Mouse (Mus musculus) heart, postnatal 0 days (tissue): Measurements from ENCODE around the gene Comt. TPM values are rescaled to one million over a fixed set of nuclear protein-coding genes. Genes with fewer than 3 reads are reported as not detected.

Experiments
- ATAC-seq: fragments of 200-750 bp; cut with Nextera tagmentation; 2 replicates; pipeline ENCODE4 v1.8.0; 2017; ENCODE audit warnings: low read depth, moderate number of reproducible peaks, moderate library complexity; ENCODE audit not compliant: insufficient read depth
- DNase-seq: peaks from one replicate; pipeline ENCODE4 v3.0.0-alpha.2; 2016; ENCODE audit warnings: low spot score
- H3K27ac ChIP-seq: fragments of 300-500 bp; sonication (generic); 2 replicates; pipeline ENCODE4 v1.5.1; 2014; ENCODE audit warnings: low read depth, mild to moderate bottlenecking
- H3K27me3 ChIP-seq: fragments of 300-500 bp; sonication (generic); 2 replicates; pipeline ENCODE4 v1.6.1; 2014; ENCODE audit warnings: low read length, mixed read lengths; ENCODE audit not compliant: control insufficient read depth, insufficient read depth
- H3K36me3 ChIP-seq: fragments of 300-500 bp; sonication (generic); replicated peaks from 2 replicates; pipeline ENCODE4 v1.6.1; 2014; ENCODE audit warnings: low read length, mixed read lengths; ENCODE audit not compliant: control insufficient read depth, insufficient read depth
- H3K4me1 ChIP-seq: fragments of 300-500 bp; sonication (generic); 2 replicates; pipeline ENCODE4 v1.6.1; 2014; ENCODE audit warnings: antibody characterized with exemption; ENCODE audit not compliant: control insufficient read depth, insufficient read depth
- H3K4me2 ChIP-seq: fragments of 300-500 bp; sonication (generic); 2 replicates; pipeline ENCODE4 v1.6.1; 2014; ENCODE audit warnings: low read depth, mild to moderate bottlenecking, low read length, moderate library complexity
- H3K4me3 ChIP-seq: fragments of 300-500 bp; sonication (generic); 2 replicates; pipeline ENCODE4 v1.5.1; 2014; ENCODE audit warnings: low read depth, low read length
- H3K9ac ChIP-seq: fragments of 300-500 bp; sonication (generic); replicated peaks from 2 replicates; pipeline ENCODE4 v1.6.1; 2014; ENCODE audit warnings: low read depth, low read length, mixed read lengths
- H3K9me3 ChIP-seq: fragments of 300-500 bp; sonication (generic); replicated peaks from 2 replicates; pipeline ENCODE4 v1.6.1; 2016; ENCODE audit warnings: low read length; ENCODE audit not compliant: control insufficient read depth
- CTCF ChIP-seq: IDR thresholded peaks from 2 replicates; pipeline ENCODE4 v1.5.1; 2016; ENCODE audit warnings: antibody characterized with exemption, control low read depth, low read depth
- EP300 ChIP-seq: IDR thresholded peaks from 2 replicates; pipeline ENCODE4 v1.6.1; 2016; ENCODE audit warnings: antibody characterized with exemption, low read depth
- WGBS: fragments of 180-500 bp; shearing (Covaris S2); extraction: QIAGEN DNeasy Blood & Tissue Kit; methylation state at CpG from one replicate; pipeline ENCODE4 v1.1.7; 2014; 5-methylcytosine and 5-hydroxymethylcytosine counted together
- polyA plus RNA-seq: library from polyadenylated mRNA; unstranded; fragments of >200 nt; fragmentation: Nextera tagmentation; extraction: Ambion mirVana; gene quantifications from 2 replicates; pipeline ENCODE4 v1.2.1, GENCODE M21; 2015
- total RNA-seq: library from RNA; depleted of rRNA; stranded (reverse); fragments of >200 nt; gene quantifications from 2 replicates; pipeline ENCODE4 v1.2.3, GENCODE M21; 2014; ENCODE audit warnings: low replicate concordance

Comt gene
- total and polyA plus RNA-seq, 2 experiments from 2014 or later = 155 to 168 TPM

- H3K4me2 ChIP-seq = peak overlapping the region; percentile 33
- peak overlapping the region; percentile 14; the same call in 1 of the 2 replicates for H3K9ac ChIP-seq
- H3K27me3 ChIP-seq = no peaks in the 10 kb centered on the region
- H3K4me3 ChIP-seq = no peak overlapping the region
- peak overlapping the region; percentile 92 for H3K27ac ChIP-seq
- peak; percentile 81 for DNase-seq
- TF ChIP-seq CTCF (no peak), EP300 (no peak; the same call in 1 of the 2 replicates)
- ATAC-seq = peak; percentile 56
- peaks cover 28% of the 10 kb centered on the region for H3K4me1 ChIP-seq
- H3K9me3 ChIP-seq = no peaks in the 10 kb centered on the region
- peaks cover 34% of the 10 kb centered on the region for H3K36me3 ChIP-seq
- WGBS = 14% methylated on average over 11 of the region's 11 CpGs
Observed at GRCm38 (mm10) chr16:18394777-18395619, 31.7 kb downstream of the Comt start.

- Histone ChIP-seq H3K4me1 (peaks cover 30% of the 10 kb centered on the region), H3K27ac (peak overlapping the region; percentile 92), H3K27me3 (no peaks in the 10 kb centered on the region), H3K36me3 (peaks cover 25% of the 10 kb centered on the region), H3K4me2 (peak overlapping the region; percentile 97), H3K9ac (no peak overlapping the region), H3K9me3 (no peaks in the 10 kb centered on the region), H3K4me3 (peak overlapping the region; percentile 73)
- DNase-seq (no peak), ATAC-seq (no peak)
- 49% methylated on average over 3 of the region's 3 CpGs for WGBS
- no peak for TF ChIP-seq EP300
- TF ChIP-seq CTCF = no peak
Observed at GRCm38 (mm10) chr16:18394056-18394455, 32.6 kb downstream of the Comt start.

- Histone ChIP-seq H3K4me2 (peak overlapping the region; percentile 97), H3K27ac (peak overlapping the region; percentile 92), H3K4me3 (peak overlapping the region; percentile 73), H3K9me3 (no peaks in the 10 kb centered on the region), H3K36me3 (peaks cover 20% of the 10 kb centered on the region), H3K27me3 (no peaks in the 10 kb centered on the region), H3K9ac (peak overlapping the region; percentile 71), H3K4me1 (peaks cover 35% of the 10 kb centered on the region)
- DNase-seq (no peak), ATAC-seq (no peak)
- TF ChIP-seq CTCF = no peak
- no peak for TF ChIP-seq EP300
- 55% methylated on average over 5 of the region's 5 CpGs for WGBS
Observed at GRCm38 (mm10) chr16:18393595-18393994, 33.1 kb downstream of the Comt start.

- WGBS = under 1% methylated on average over 63 of the region's 63 CpGs
- Histone ChIP-seq H3K9ac (peak overlapping the region; percentile 71), H3K4me3 (peak overlapping the region; percentile 73), H3K27me3 (no peaks in the 10 kb centered on the region), H3K4me1 (peaks cover 43% of the 10 kb centered on the region), H3K4me2 (peak overlapping the region; percentile 97), H3K36me3 (peaks cover 12% of the 10 kb centered on the region), H3K27ac (peak overlapping the region; percentile 92), H3K9me3 (no peaks in the 10 kb centered on the region)
- ATAC-seq = peak; percentile 79
- peak; percentile 81 for DNase-seq
- TF ChIP-seq EP300 = peak; percentile 56; the same call in 1 of the 2 replicates
- peak; percentile 65 for TF ChIP-seq CTCF
Observed at GRCm38 (mm10) chr16:18392469-18393426, 33.9 kb downstream of the Comt start.

GRCm38 (mm10) chr16:18391728-18392127, 34.9 kb downstream of the Comt start:
- Histone ChIP-seq H3K36me3 (0 out of 2 replicates have a peak, but pooled peaks cover 2% of the 10 kb centered on the region), H3K4me1 (peaks cover 52% of the 10 kb centered on the region), H3K27me3 (no peaks in the 10 kb centered on the region), H3K4me3 (no peak overlapping the region), H3K4me2 (no peak overlapping the region), H3K9ac (no peak overlapping the region), H3K9me3 (no peaks in the 10 kb centered on the region), H3K27ac (no peak overlapping the region)
- TF ChIP-seq CTCF = no peak
- no peak for TF ChIP-seq EP300
- WGBS = 89% methylated on average over 3 of the region's 3 CpGs
- ATAC-seq (no peak), DNase-seq (no peak)
